Mouse (Mus musculus): ENCODE data around the gene Ccdc42. TPM values are rescaled to one million over a fixed set of nuclear protein-coding genes. Genes with fewer than 3 reads are reported as not detected.

Ccdc42 gene
- polyA plus RNA-seq, 1 experiment, result not detected

GRCm38 (mm10) chr11:68555918-68556584 is 30.8 kb upstream of the Ccdc42 start, which contains the start of gene Mfsd6l:
Gene Mfsd6l, plus strand, starts transcription at chr11:68556186.
- TF ChIP-seq TAL1 (IDR thresholded peaks at IDR 0.05; ENCODE audit: low read length) (no peak), GATA1 (IDR thresholded peaks at IDR 0.05; ENCODE audit: low read length) (no peak)

GRCm38 (mm10) chr11:68559546-68559945 is 27.3 kb upstream of the Ccdc42 start:
- TF ChIP-seq GATA1 (IDR thresholded peaks at IDR 0.05; ENCODE audit: low read length) (no peak), TAL1 (IDR thresholded peaks at IDR 0.05; ENCODE audit: low read length) (no peak)
- no peaks in the 10 kb centered on the region for H3K9me3 ChIP-seq (ENCODE audit: control insufficient read depth, low read length)

More at GRCm38 (mm10) chr11:68555918-68556584, 30.8 kb upstream of the Ccdc42 start, which contains the start of gene Mfsd6l:
- Histone ChIP-seq H3K9me3 (ENCODE audit: control insufficient read depth, low read length) (no peaks in the 10 kb centered on the region), H3K27me3 (ENCODE audit: control insufficient read depth) (no peaks in the 10 kb centered on the region; the same call in 1 of the 2 replicates), H3K4me3 (replicated peaks) (no peak within 1 kb of the TSS), H3K36me3 (ENCODE audit: control insufficient read depth) (no peaks in the 10 kb centered on the region), H3K4me1 (ENCODE audit: control insufficient read depth) (no peaks in the 10 kb centered on the region)

GRCm38 (mm10) chr11:68561957-68562950 is 24.6 kb upstream of the Ccdc42 start:
- TF ChIP-seq GATA1 (IDR thresholded peaks at IDR 0.05; ENCODE audit: low read length), result no peak
- no peak for TF ChIP-seq TAL1 (IDR thresholded peaks at IDR 0.05; ENCODE audit: low read length)
- H3K4me3 ChIP-seq (replicated peaks), result no peak overlapping the region
- no peaks in the 10 kb centered on the region for H3K36me3 ChIP-seq (ENCODE audit: control insufficient read depth)
- H3K4me1 ChIP-seq (ENCODE audit: control insufficient read depth), result no peaks in the 10 kb centered on the region
- H3K27me3 ChIP-seq (ENCODE audit: control insufficient read depth), result no peaks in the 10 kb centered on the region
- H3K9me3 ChIP-seq (ENCODE audit: control insufficient read depth, low read length), result no peaks in the 10 kb centered on the region

More at GRCm38 (mm10) chr11:68559546-68559945, 27.3 kb upstream of the Ccdc42 start:
- H3K4me3 ChIP-seq (replicated peaks), result no peak overlapping the region
- no peaks in the 10 kb centered on the region; the same call in 1 of the 2 replicates for H3K27me3 ChIP-seq (ENCODE audit: control insufficient read depth)
- no peaks in the 10 kb centered on the region for H3K4me1 ChIP-seq (ENCODE audit: control insufficient read depth)
- H3K36me3 ChIP-seq (ENCODE audit: control insufficient read depth), result no peaks in the 10 kb centered on the region

GRCm38 (mm10) chr11:68564356-68565031 is 22.3 kb upstream of the Ccdc42 start:
- Histone ChIP-seq H3K27me3 (ENCODE audit: control insufficient read depth) (no peaks in the 10 kb centered on the region), H3K4me3 (replicated peaks) (no peak overlapping the region), H3K4me1 (ENCODE audit: control insufficient read depth) (no peaks in the 10 kb centered on the region), H3K36me3 (ENCODE audit: control insufficient read depth) (no peaks in the 10 kb centered on the region), H3K9me3 (ENCODE audit: control insufficient read depth, low read length) (no peaks in the 10 kb centered on the region)
- TF ChIP-seq TAL1 (IDR thresholded peaks at IDR 0.05; ENCODE audit: low read length) (no peak), GATA1 (IDR thresholded peaks at IDR 0.05; ENCODE audit: low read length) (no peak)

GRCm38 (mm10) chr11:68565032-68565429 is 21.8 kb upstream of the Ccdc42 start:
- no peaks in the 10 kb centered on the region for H3K36me3 ChIP-seq (ENCODE audit: control insufficient read depth)
- no peak overlapping the region for H3K4me3 ChIP-seq (replicated peaks)
- no peaks in the 10 kb centered on the region for H3K9me3 ChIP-seq (ENCODE audit: control insufficient read depth, low read length)
- TF ChIP-seq TAL1 (IDR thresholded peaks at IDR 0.05; ENCODE audit: low read length) (no peak), GATA1 (IDR thresholded peaks at IDR 0.05; ENCODE audit: low read length) (no peak)
- H3K27me3 ChIP-seq (ENCODE audit: control insufficient read depth), result no peaks in the 10 kb centered on the region
- no peaks in the 10 kb centered on the region for H3K4me1 ChIP-seq (ENCODE audit: control insufficient read depth)

GRCm38 (mm10) chr11:68566447-68567059 is 20.3 kb upstream of the Ccdc42 start:
- H3K4me3 ChIP-seq (replicated peaks), result no peak overlapping the region
- no peaks in the 10 kb centered on the region for H3K4me1 ChIP-seq (ENCODE audit: control insufficient read depth)
- H3K27me3 ChIP-seq (ENCODE audit: control insufficient read depth), result no peaks in the 10 kb centered on the region
- TF ChIP-seq TAL1 (IDR thresholded peaks at IDR 0.05; ENCODE audit: low read length), result no peak
- no peak for TF ChIP-seq GATA1 (IDR thresholded peaks at IDR 0.05; ENCODE audit: low read length)
- no peaks in the 10 kb centered on the region for H3K36me3 ChIP-seq (ENCODE audit: control insufficient read depth)
- H3K9me3 ChIP-seq (ENCODE audit: control insufficient read depth, low read length), result no peaks in the 10 kb centered on the region

GRCm38 (mm10) chr11:68570861-68571260 is 16.0 kb upstream of the Ccdc42 start:
- Histone ChIP-seq H3K27me3 (ENCODE audit: control insufficient read depth) (no peaks in the 10 kb centered on the region), H3K9me3 (ENCODE audit: control insufficient read depth, low read length) (no peaks in the 10 kb centered on the region), H3K4me3 (replicated peaks) (no peak overlapping the region), H3K4me1 (ENCODE audit: control insufficient read depth) (no peaks in the 10 kb centered on the region), H3K36me3 (ENCODE audit: control insufficient read depth) (no peaks in the 10 kb centered on the region)
- no peak for TF ChIP-seq GATA1 (IDR thresholded peaks at IDR 0.05; ENCODE audit: low read length)
- no peak for TF ChIP-seq TAL1 (IDR thresholded peaks at IDR 0.05; ENCODE audit: low read length)

GRCm38 (mm10) chr11:68577076-68577475 is 9.7 kb upstream of the Ccdc42 start:
- no peak for TF ChIP-seq GATA1 (IDR thresholded peaks at IDR 0.05; ENCODE audit: low read length)
- TF ChIP-seq TAL1 (IDR thresholded peaks at IDR 0.05; ENCODE audit: low read length), result no peak
- Histone ChIP-seq H3K4me3 (replicated peaks) (no peak overlapping the region), H3K4me1 (ENCODE audit: control insufficient read depth) (no peaks in the 10 kb centered on the region), H3K9me3 (ENCODE audit: control insufficient read depth, low read length) (no peaks in the 10 kb centered on the region), H3K27me3 (ENCODE audit: control insufficient read depth) (no peaks in the 10 kb centered on the region), H3K36me3 (ENCODE audit: control insufficient read depth) (no peaks in the 10 kb centered on the region)

Measured in erythroblast, embryonic 14.5 days (primary cell).